Mouse (Mus musculus) hindbrain, postnatal 0 days (tissue): ENCODE measurements at regions not wholly inside any gene's neighbourhood (a gene's known extent, or its start where the extent isn't known, plus 50 kb on each side); places are given as distances from the start of the nearest gene placed in this dataset.

ENCODE experiments used
- ATAC-seq: fragments of 200-750 bp; cut with Nextera tagmentation; 2 replicates; pipeline ENCODE4 v1.8.0; 2017; ENCODE audit warnings: mild to moderate bottlenecking, moderate TSS enrichment, moderate library complexity
- DNase-seq: peaks from one replicate; pipeline ENCODE4 v3.0.0-alpha.2; 2015; ENCODE audit warnings: low spot score
- H3K27ac ChIP-seq: fragments of 300-500 bp; sonication (generic); 2 replicates; pipeline ENCODE4 v1.5.1; 2014; ENCODE audit warnings: mild to moderate bottlenecking
- H3K27me3 ChIP-seq: fragments of 300-500 bp; sonication (generic); 2 replicates; pipeline ENCODE4 v1.6.1; 2014; ENCODE audit warnings: low read length, mixed read lengths; ENCODE audit not compliant: insufficient read depth
- H3K36me3 ChIP-seq: fragments of 300-500 bp; sonication (generic); 2 replicates; pipeline ENCODE4 v1.6.1; 2014; ENCODE audit warnings: low read length, mixed read lengths; ENCODE audit not compliant: insufficient read depth
- H3K4me1 ChIP-seq: fragments of 300-500 bp; sonication (generic); 2 replicates; pipeline ENCODE4 v1.6.1; 2014; ENCODE audit warnings: antibody characterized with exemption, low read length, mixed read lengths; ENCODE audit not compliant: insufficient read depth
- H3K4me2 ChIP-seq: fragments of 300-500 bp; sonication (generic); 2 replicates; pipeline ENCODE4 v1.6.1; 2014; ENCODE audit warnings: low read depth, mild to moderate bottlenecking, low read length, moderate library complexity, mixed read lengths
- H3K4me3 ChIP-seq: fragments of 300-500 bp; sonication (generic); 2 replicates; pipeline ENCODE4 v1.5.1; 2014; ENCODE audit warnings: low read length
- H3K9ac ChIP-seq: fragments of 300-500 bp; sonication (generic); replicated peaks from 2 replicates; pipeline ENCODE4 v1.6.1; 2014; ENCODE audit warnings: mild to moderate bottlenecking, low read length, moderate library complexity, mixed read lengths
- H3K9me3 ChIP-seq: fragments of 300-500 bp; sonication (generic); 2 replicates; pipeline ENCODE4 v1.6.1; 2016; ENCODE audit warnings: low read length, mixed read lengths
- CTCF ChIP-seq: IDR thresholded peaks from 2 replicates; pipeline ENCODE4 v1.5.1; 2016; ENCODE audit warnings: antibody characterized with exemption, control low read depth, low read depth
- WGBS: fragments of 180-500 bp; shearing (Covaris S2); extraction: QIAGEN DNeasy Blood & Tissue Kit; methylation state at CpG from one replicate; pipeline ENCODE4 v1.1.7; 2014; 5-methylcytosine and 5-hydroxymethylcytosine counted together
- microRNA counts: library from miRNA; unstranded; fragments of <30 nt; microRNA quantifications from one replicate; lab custom pipeline; 2015
- microRNA-seq, 2 experiments: library from miRNA; unstranded; fragments of <30 nt; microRNA quantifications; one replicate each; pipeline ENCODE4; 2016

DNA sequence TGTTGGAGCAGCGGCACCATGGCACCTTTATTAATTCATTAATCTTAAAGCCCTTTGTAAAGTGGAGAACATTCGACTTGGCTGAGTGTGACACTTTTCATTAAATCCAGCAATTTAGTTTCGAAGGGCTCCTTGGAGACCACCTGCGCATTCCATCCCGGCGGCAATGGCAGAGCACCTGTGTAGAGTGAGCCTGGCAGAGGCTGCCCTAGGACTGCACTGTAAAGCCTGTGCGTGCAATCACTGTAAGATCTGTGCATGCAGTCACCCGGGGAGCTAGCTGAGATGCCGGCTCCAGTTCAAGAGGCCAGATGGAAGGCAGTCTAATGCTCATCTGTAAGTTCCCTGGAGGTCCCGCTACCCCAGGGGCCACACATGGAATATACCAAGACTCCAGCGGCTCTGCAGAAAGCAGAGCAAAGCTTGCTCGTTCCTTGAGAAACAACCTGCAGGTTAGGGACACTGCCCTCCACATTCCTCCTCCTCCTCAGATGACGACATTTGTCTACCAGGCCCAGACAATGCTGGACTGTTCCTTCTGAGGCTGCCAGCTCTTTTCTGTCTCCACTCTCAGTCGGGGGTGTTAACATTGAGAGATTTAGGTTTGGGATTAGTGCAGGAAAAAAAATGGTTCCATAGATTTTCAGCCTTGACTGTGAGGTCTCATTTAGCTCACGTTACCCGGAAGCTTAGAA lies 65.2 kb upstream of the Mkln1 start:
- Histone ChIP-seq H3K27ac (no peak overlapping the region), H3K4me2 (no peak overlapping the region), H3K27me3 (no peaks in the 10 kb centered on the region), H3K9ac (no peak overlapping the region), H3K4me3 (no peak overlapping the region), H3K4me1 (no peaks in the 10 kb centered on the region), H3K36me3 (no peaks in the 10 kb centered on the region), H3K9me3 (no peaks in the 10 kb centered on the region)
- TF ChIP-seq CTCF, result no peak
- DNase-seq, result peak; percentile 40
- peak; percentile 75; the same call in 1 of the 2 replicates for ATAC-seq
- WGBS, result 50% methylated on average over 16 of the region's 16 CpGs

DNA sequence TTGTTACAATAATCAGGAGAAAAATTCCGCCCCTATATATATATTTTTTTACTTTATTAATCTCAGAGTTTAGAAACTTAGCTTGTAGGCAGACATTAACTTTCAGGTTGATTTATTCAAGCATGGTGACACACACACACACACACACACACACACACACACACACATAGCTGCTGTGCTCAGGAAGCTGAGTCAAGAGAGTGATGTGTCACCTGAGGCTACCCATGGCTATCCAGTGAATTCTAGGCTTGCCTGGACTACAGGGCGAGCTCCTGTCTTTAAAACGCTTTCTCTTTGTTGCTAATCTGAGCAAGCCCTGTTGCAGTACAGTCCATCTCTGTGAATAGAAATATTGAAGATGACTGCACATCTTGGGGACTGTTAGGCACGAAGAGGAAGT lies 64.4 kb upstream of the Mkln1 start:
- H3K4me1 ChIP-seq, result no peaks in the 10 kb centered on the region
- no peak for DNase-seq
- no peak overlapping the region for H3K9ac ChIP-seq
- no peak for ATAC-seq
- H3K9me3 ChIP-seq, result no peaks in the 10 kb centered on the region
- WGBS, result 88% methylated on average over 4 of the region's 4 CpGs
- no peak for TF ChIP-seq CTCF
- H3K4me2 ChIP-seq, result no peak overlapping the region
- no peak overlapping the region for H3K27ac ChIP-seq
- no peaks in the 10 kb centered on the region for H3K27me3 ChIP-seq
- no peak overlapping the region for H3K4me3 ChIP-seq
- no peaks in the 10 kb centered on the region for H3K36me3 ChIP-seq

DNA sequence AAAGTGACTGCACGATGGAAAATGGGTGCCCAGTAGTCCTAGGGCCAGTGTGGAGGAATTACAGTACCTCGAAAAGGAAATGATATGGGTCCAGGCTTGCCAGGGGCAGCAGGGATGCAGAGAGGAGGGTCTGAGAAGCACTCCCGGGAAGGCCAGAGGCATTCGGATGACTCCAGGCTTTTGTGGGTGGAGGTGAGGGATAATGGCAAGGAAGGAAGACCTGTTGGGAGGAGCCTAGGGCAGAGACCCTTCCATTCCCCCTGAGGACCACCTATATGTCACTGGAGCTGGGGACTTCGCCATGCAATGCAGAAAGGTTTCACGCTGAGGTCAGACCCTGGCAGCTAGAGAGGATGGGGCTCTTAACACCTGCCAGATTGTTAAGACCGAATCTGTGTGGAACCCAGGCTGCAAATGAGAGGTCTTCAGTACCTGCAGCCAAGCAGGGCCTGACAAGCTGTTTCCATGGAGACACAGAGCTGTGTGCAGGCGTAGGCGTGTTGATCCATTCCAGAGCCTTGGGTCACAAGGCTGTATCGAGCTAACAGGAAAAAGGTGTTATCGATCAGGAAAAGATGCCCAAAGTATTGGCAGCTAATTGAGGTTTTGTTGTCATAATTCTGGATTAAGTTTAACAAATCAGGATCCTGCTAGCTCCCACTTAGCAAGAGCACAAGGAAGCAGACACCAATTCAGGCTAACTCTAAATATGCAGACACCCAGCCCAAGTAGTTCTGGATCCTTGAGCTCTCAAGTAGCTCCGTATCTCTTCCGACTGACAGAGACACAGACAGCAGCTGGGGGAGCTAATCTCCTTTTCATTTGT lies 59.2 kb upstream of the Mkln1 start:
- Histone ChIP-seq H3K27me3 (no peaks in the 10 kb centered on the region), H3K4me1 (no peaks in the 10 kb centered on the region), H3K4me3 (no peak overlapping the region), H3K4me2 (no peak overlapping the region), H3K36me3 (no peaks in the 10 kb centered on the region), H3K9me3 (no peaks in the 10 kb centered on the region), H3K27ac (peak overlapping the region; percentile 65; the same call in 1 of the 2 replicates), H3K9ac (no peak overlapping the region)
- ATAC-seq (peak; percentile 88), DNase-seq (peak; percentile 75)
- 44% methylated on average over 13 of the region's 13 CpGs for WGBS
- TF ChIP-seq CTCF, result no peak

DNA sequence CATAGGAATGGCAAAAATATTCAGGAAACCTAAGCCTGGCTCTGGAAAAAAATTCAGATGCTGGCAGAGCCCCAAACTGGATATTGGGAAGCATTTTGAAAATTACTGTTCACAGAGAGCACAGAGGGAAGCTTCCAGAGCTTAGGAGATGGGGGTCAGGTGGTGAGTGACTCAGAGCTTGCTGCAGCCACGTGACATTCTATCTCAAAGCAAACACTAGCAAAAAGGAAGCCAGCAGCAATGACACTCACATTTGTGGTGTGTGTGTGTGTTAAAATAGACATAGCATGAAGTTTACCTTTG lies 58.6 kb upstream of the Mkln1 start:
- ATAC-seq, result no peak; the same call in 1 of the 2 replicates
- Histone ChIP-seq H3K27me3 (no peaks in the 10 kb centered on the region), H3K4me3 (no peak overlapping the region), H3K9me3 (no peaks in the 10 kb centered on the region), H3K9ac (no peak overlapping the region), H3K36me3 (no peaks in the 10 kb centered on the region), H3K4me2 (no peak overlapping the region), H3K27ac (peak overlapping the region; percentile 65; the same call in 1 of the 2 replicates), H3K4me1 (no peaks in the 10 kb centered on the region)
- DNase-seq, result no peak
- TF ChIP-seq CTCF, result no peak
- WGBS, result 30% methylated on average over 1 of the region's 1 CpGs

DNA sequence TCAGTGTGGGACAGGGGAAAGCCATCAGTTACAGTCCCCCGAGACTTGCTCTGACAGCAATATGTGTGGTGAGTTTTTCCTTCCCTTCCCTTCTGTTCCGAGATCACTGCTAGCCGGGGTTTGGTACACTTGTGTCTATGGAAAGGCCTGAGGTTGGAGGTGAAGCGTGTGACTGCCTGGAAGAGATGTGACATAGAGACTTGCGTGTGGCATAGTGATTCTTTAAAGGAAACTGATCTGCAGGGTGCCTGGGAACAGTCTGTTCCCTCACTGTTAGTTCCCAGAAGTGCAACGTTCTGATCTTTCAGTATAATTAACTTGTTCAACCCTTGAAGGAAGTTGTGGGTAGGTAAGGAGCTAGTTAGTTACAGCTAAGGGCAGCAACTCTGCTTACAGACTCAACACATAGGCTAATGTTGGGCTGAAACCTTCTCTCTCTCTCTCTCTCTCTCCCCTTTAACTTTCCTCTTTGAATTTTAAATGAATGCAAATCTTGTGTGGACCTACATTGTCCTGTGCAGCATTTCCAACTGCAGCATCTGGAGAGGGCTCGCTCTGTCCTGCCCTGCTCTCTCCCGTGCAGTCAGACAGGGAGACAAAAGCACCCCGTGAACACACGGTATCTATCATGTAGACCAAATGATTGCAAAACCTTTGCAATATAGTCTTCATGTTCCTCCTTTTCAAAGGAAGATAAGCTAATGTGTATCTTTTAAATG lies 53.0 kb upstream of the Mkln1 start:
- DNase-seq (no peak), ATAC-seq (no peak)
- H3K4me3 ChIP-seq, result no peak overlapping the region
- 33% methylated on average over 10 of the region's 10 CpGs for WGBS
- H3K4me1 ChIP-seq, result no peaks in the 10 kb centered on the region
- no peak for TF ChIP-seq CTCF
- no peak overlapping the region for H3K27ac ChIP-seq
- H3K27me3 ChIP-seq, result no peaks in the 10 kb centered on the region
- H3K4me2 ChIP-seq, result no peak overlapping the region
- H3K36me3 ChIP-seq, result no peaks in the 10 kb centered on the region
- no peaks in the 10 kb centered on the region for H3K9me3 ChIP-seq
- no peak overlapping the region for H3K9ac ChIP-seq

DNA sequence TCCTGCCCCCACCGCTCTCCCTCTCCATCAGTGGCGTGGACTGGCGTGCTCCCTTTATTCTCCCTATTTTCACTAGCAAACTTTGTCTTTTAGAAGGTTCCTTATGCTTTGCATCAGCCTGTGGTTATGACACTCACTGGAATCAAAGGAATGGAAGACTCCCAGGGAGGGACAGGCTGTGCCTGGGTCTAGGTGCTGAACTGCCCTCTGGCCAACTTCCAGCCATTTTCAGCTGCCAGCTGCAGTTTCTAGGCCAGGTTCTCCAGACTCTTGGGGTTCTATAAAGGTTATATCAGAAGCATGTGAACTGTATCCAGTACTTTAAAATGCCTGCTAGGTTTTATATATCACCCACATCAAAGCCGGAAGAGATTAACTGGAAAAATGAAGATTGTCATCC lies 50.2 kb upstream of the Mkln1 start:
- Histone ChIP-seq H3K36me3 (no peaks in the 10 kb centered on the region), H3K4me1 (no peaks in the 10 kb centered on the region), H3K27me3 (no peaks in the 10 kb centered on the region), H3K4me2 (no peak overlapping the region), H3K4me3 (no peak overlapping the region), H3K9ac (no peak overlapping the region), H3K27ac (no peak overlapping the region), H3K9me3 (no peaks in the 10 kb centered on the region)
- ATAC-seq (no peak), DNase-seq (no peak)
- WGBS, result 97% methylated on average over 4 of the region's 4 CpGs
- TF ChIP-seq CTCF, result no peak

MicroRNA genes in the stretch of these regions (microRNA counts, 519-probe panel; counts per million panel counts)
- microRNA mmu-miR-29a (lab: Ali Mortazavi, UCI), result 4,022 counts per million, percentile 71 among the panel's probes with 10 or more counts

Small RNA genes in the stretch of these regions (microRNA-seq; reads per million reads assigned to microRNA genes)
- gene Mir29a (628 to 640 reads per million in 2 experiments), gene Mir29b-1 (2.3 to 5.7 reads per million in 2 experiments)
